Mouse (Mus musculus): ENCODE results near the gene Slc22a18. TPM values are rescaled to one million over a fixed set of nuclear protein-coding genes. Genes with fewer than 3 reads are reported as not detected.

The Slc22a18 gene
- polyA plus RNA-seq, 1 experiment from 2014 or later = 0.78 TPM

- Histone ChIP-seq H3K27me3 (ENCODE audit: control insufficient read depth, insufficient read depth, low read length) (no peaks in the 10 kb centered on the region), H3K4me3 (replicated peaks; ENCODE audit: low read depth, low read length) (no peak overlapping the region), H3K9ac (replicated peaks; ENCODE audit: low read length) (no peak overlapping the region), H3K9me3 (ENCODE audit: control insufficient read depth, low read length) (no peaks in the 10 kb centered on the region), H3K4me1 (ENCODE audit: control insufficient read depth, insufficient read depth, low read length) (no peaks in the 10 kb centered on the region), H3K36me3 (ENCODE audit: control insufficient read depth, insufficient read depth, low read length) (no peaks in the 10 kb centered on the region), H3K27ac (replicated peaks; ENCODE audit: low read depth, low read length) (no peak overlapping the region), H3K4me2 (ENCODE audit: low read length) (no peak overlapping the region)
- DNase-seq (no peak), ATAC-seq (ENCODE audit: low FRiP score, low TSS enrichment) (no peak)
- WGBS = 33% methylated on average over 10 of the region's 10 CpGs
Observed at GRCm38 (mm10) chr7:143474811-143475210, 1.3 kb downstream of the Slc22a18 start.

GRCm38 (mm10) chr7:143475876-143476275, 2.3 kb downstream of the Slc22a18 start:
- 78% methylated on average over 11 of the region's 11 CpGs for WGBS
- no peak overlapping the region for H3K4me3 ChIP-seq (replicated peaks; ENCODE audit: low read depth, low read length)
- DNase-seq = no peak
- ATAC-seq (ENCODE audit: low FRiP score, low TSS enrichment) = no peak
- no peaks in the 10 kb centered on the region for H3K9me3 ChIP-seq (ENCODE audit: control insufficient read depth, low read length)
- no peaks in the 10 kb centered on the region for H3K36me3 ChIP-seq (ENCODE audit: control insufficient read depth, insufficient read depth, low read length)
- H3K4me2 ChIP-seq (ENCODE audit: low read length) = no peak overlapping the region
- H3K27me3 ChIP-seq (ENCODE audit: control insufficient read depth, insufficient read depth, low read length) = no peaks in the 10 kb centered on the region
- no peaks in the 10 kb centered on the region for H3K4me1 ChIP-seq (ENCODE audit: control insufficient read depth, insufficient read depth, low read length)
- no peak overlapping the region for H3K27ac ChIP-seq (replicated peaks; ENCODE audit: low read depth, low read length)
- H3K9ac ChIP-seq (replicated peaks; ENCODE audit: low read length) = no peak overlapping the region

- H3K4me1 ChIP-seq (ENCODE audit: control insufficient read depth, insufficient read depth, low read length) = no peaks in the 10 kb centered on the region
- no peaks in the 10 kb centered on the region for H3K27me3 ChIP-seq (ENCODE audit: control insufficient read depth, insufficient read depth, low read length)
- H3K9me3 ChIP-seq (ENCODE audit: control insufficient read depth, low read length) = no peaks in the 10 kb centered on the region
- no peak for ATAC-seq (ENCODE audit: low FRiP score, low TSS enrichment)
- DNase-seq = no peak
- 89% methylated on average over 3 of the region's 3 CpGs for WGBS
- H3K36me3 ChIP-seq (ENCODE audit: control insufficient read depth, insufficient read depth, low read length) = no peaks in the 10 kb centered on the region
- H3K27ac ChIP-seq (replicated peaks; ENCODE audit: low read depth, low read length) = no peak overlapping the region
- no peak overlapping the region for H3K4me3 ChIP-seq (replicated peaks; ENCODE audit: low read depth, low read length)
- H3K4me2 ChIP-seq (ENCODE audit: low read length) = no peak overlapping the region
- H3K9ac ChIP-seq (replicated peaks; ENCODE audit: low read length) = no peak overlapping the region
Observed at GRCm38 (mm10) chr7:143476702-143477335, 3.3 kb downstream of the Slc22a18 start.

- 83% methylated on average over 5 of the region's 5 CpGs for WGBS
- no peaks in the 10 kb centered on the region for H3K4me1 ChIP-seq (ENCODE audit: control insufficient read depth, insufficient read depth, low read length)
- H3K27ac ChIP-seq (replicated peaks; ENCODE audit: low read depth, low read length) = no peak overlapping the region
- DNase-seq = no peak
- no peak for ATAC-seq (ENCODE audit: low FRiP score, low TSS enrichment)
- no peak overlapping the region for H3K4me3 ChIP-seq (replicated peaks; ENCODE audit: low read depth, low read length)
- H3K9ac ChIP-seq (replicated peaks; ENCODE audit: low read length) = no peak overlapping the region
- H3K27me3 ChIP-seq (ENCODE audit: control insufficient read depth, insufficient read depth, low read length) = no peaks in the 10 kb centered on the region
- H3K36me3 ChIP-seq (ENCODE audit: control insufficient read depth, insufficient read depth, low read length) = no peaks in the 10 kb centered on the region
- no peak overlapping the region for H3K4me2 ChIP-seq (ENCODE audit: low read length)
- no peaks in the 10 kb centered on the region for H3K9me3 ChIP-seq (ENCODE audit: control insufficient read depth, low read length)
Observed at GRCm38 (mm10) chr7:143477800-143478199, 4.3 kb downstream of the Slc22a18 start.

GRCm38 (mm10) chr7:143480498-143480897, 7.0 kb downstream of the Slc22a18 start:
- ATAC-seq (ENCODE audit: low FRiP score, low TSS enrichment) = no peak
- 31% methylated on average over 13 of the region's 13 CpGs for WGBS
- H3K27ac ChIP-seq (replicated peaks; ENCODE audit: low read depth, low read length) = no peak overlapping the region
- H3K9me3 ChIP-seq (ENCODE audit: control insufficient read depth, low read length) = no peaks in the 10 kb centered on the region
- no peaks in the 10 kb centered on the region for H3K4me1 ChIP-seq (ENCODE audit: control insufficient read depth, insufficient read depth, low read length)
- H3K4me2 ChIP-seq (ENCODE audit: low read length) = no peak overlapping the region
- no peaks in the 10 kb centered on the region for H3K36me3 ChIP-seq (ENCODE audit: control insufficient read depth, insufficient read depth, low read length)
- no peaks in the 10 kb centered on the region for H3K27me3 ChIP-seq (ENCODE audit: control insufficient read depth, insufficient read depth, low read length)
- H3K4me3 ChIP-seq (replicated peaks; ENCODE audit: low read depth, low read length) = no peak overlapping the region
- no peak overlapping the region for H3K9ac ChIP-seq (replicated peaks; ENCODE audit: low read length)
- DNase-seq = peak; percentile 55

GRCm38 (mm10) chr7:143481806-143482387, 8.4 kb downstream of the Slc22a18 start:
- Histone ChIP-seq H3K27ac (replicated peaks; ENCODE audit: low read depth, low read length) (no peak overlapping the region), H3K4me2 (ENCODE audit: low read length) (no peak overlapping the region), H3K9me3 (ENCODE audit: control insufficient read depth, low read length) (no peaks in the 10 kb centered on the region), H3K27me3 (ENCODE audit: control insufficient read depth, insufficient read depth, low read length) (no peaks in the 10 kb centered on the region), H3K9ac (replicated peaks; ENCODE audit: low read length) (no peak overlapping the region), H3K36me3 (ENCODE audit: control insufficient read depth, insufficient read depth, low read length) (no peaks in the 10 kb centered on the region), H3K4me1 (ENCODE audit: control insufficient read depth, insufficient read depth, low read length) (no peaks in the 10 kb centered on the region), H3K4me3 (replicated peaks; ENCODE audit: low read depth, low read length) (no peak overlapping the region)
- DNase-seq (no peak), ATAC-seq (ENCODE audit: low FRiP score, low TSS enrichment) (no peak)
- 60% methylated on average over 5 of the region's 5 CpGs for WGBS

- DNase-seq = no peak
- WGBS = 13% methylated on average over 6 of the region's 6 CpGs
Observed at GRCm38 (mm10) chr7:143482541-143482940, 9.0 kb downstream of the Slc22a18 start.

GRCm38 (mm10) chr7:143489735-143490134, 16.2 kb downstream of the Slc22a18 start:
- DNase-seq = no peak
- no peak overlapping the region for H3K4me3 ChIP-seq (replicated peaks; ENCODE audit: low read depth, low read length)
- no peak overlapping the region for H3K27ac ChIP-seq (replicated peaks; ENCODE audit: low read depth, low read length)
- H3K27me3 ChIP-seq (ENCODE audit: control insufficient read depth, insufficient read depth, low read length) = no peaks in the 10 kb centered on the region
- ATAC-seq (ENCODE audit: low FRiP score, low TSS enrichment) = no peak
- 78% methylated on average over 6 of the region's 6 CpGs for WGBS
- no peak overlapping the region for H3K4me2 ChIP-seq (ENCODE audit: low read length)
- no peaks in the 10 kb centered on the region for H3K4me1 ChIP-seq (ENCODE audit: control insufficient read depth, insufficient read depth, low read length)
- H3K9me3 ChIP-seq (ENCODE audit: control insufficient read depth, low read length) = no peaks in the 10 kb centered on the region
- no peaks in the 10 kb centered on the region for H3K36me3 ChIP-seq (ENCODE audit: control insufficient read depth, insufficient read depth, low read length)
- no peak overlapping the region for H3K9ac ChIP-seq (replicated peaks; ENCODE audit: low read length)

More at GRCm38 (mm10) chr7:143482541-143482940, 9.0 kb downstream of the Slc22a18 start:
- Histone ChIP-seq H3K36me3 (ENCODE audit: control insufficient read depth, insufficient read depth, low read length) (no peaks in the 10 kb centered on the region), H3K4me2 (ENCODE audit: low read length) (no peak overlapping the region), H3K27me3 (ENCODE audit: control insufficient read depth, insufficient read depth, low read length) (no peaks in the 10 kb centered on the region), H3K4me1 (ENCODE audit: control insufficient read depth, insufficient read depth, low read length) (no peaks in the 10 kb centered on the region), H3K4me3 (replicated peaks; ENCODE audit: low read depth, low read length) (no peak overlapping the region), H3K27ac (replicated peaks; ENCODE audit: low read depth, low read length) (no peak overlapping the region), H3K9ac (replicated peaks; ENCODE audit: low read length) (no peak overlapping the region), H3K9me3 (ENCODE audit: control insufficient read depth, low read length) (no peaks in the 10 kb centered on the region)
- ATAC-seq (ENCODE audit: low FRiP score, low TSS enrichment) = no peak

- H3K27ac ChIP-seq (replicated peaks; ENCODE audit: low read depth, low read length) = no peak overlapping the region
- H3K36me3 ChIP-seq (ENCODE audit: control insufficient read depth, insufficient read depth, low read length) = no peaks in the 10 kb centered on the region
- no peaks in the 10 kb centered on the region for H3K27me3 ChIP-seq (ENCODE audit: control insufficient read depth, insufficient read depth, low read length)
- 91% methylated on average over 6 of the region's 6 CpGs for WGBS
- H3K9me3 ChIP-seq (ENCODE audit: control insufficient read depth, low read length) = no peaks in the 10 kb centered on the region
- H3K4me1 ChIP-seq (ENCODE audit: control insufficient read depth, insufficient read depth, low read length) = no peaks in the 10 kb centered on the region
- H3K4me2 ChIP-seq (ENCODE audit: low read length) = no peak overlapping the region
- DNase-seq (no peak), ATAC-seq (ENCODE audit: low FRiP score, low TSS enrichment) (no peak)
- no peak overlapping the region for H3K4me3 ChIP-seq (replicated peaks; ENCODE audit: low read depth, low read length)
- no peak overlapping the region for H3K9ac ChIP-seq (replicated peaks; ENCODE audit: low read length)
Observed at GRCm38 (mm10) chr7:143493616-143494126, 20.1 kb downstream of the Slc22a18 start.
